ENCODE assay signal across 11 mouse cellular contexts in the genomic region with DNA sequence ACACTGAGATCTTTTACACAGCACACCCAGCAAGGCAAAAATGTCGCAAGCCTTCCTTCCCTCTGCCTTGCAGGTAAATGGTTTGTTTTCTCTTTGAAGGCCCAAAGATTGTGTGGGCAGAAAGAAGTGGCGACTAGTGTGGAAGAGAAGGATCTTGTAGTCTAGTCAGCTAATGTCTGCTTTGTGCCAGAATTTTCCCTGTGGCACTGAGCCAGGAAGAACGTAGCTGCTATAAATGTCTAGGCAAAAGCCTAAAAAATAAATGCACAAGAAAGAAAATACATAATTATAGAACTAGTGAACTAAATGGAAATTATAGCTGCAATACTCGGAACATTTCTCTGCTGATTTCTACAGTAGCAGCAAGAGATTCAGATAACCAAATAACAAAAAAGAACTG.
DNase-seq lines count a peak whose midpoint lies in the region; ATAC-seq and TF ChIP-seq lines count a peak whose summit lies in the region.
"Had no signal": no experiment of that assay in that cellular context is flagged by ENCODE, and none has a peak within 500 bp of the region (broad histone marks: within the 10 kb centered on the region; RNA-seq: fewer than 3 reads in every experiment).

No protein-coding gene starts in this region.

- intact Hi-C loops in left cerebral cortex, postnatal 4 days (cut with DNase I), result no loop called here

- TF ChIP-seq POLR2A in lung, adult 2 months (IDR thresholded peaks at IDR 0.05; ENCODE audit: borderline replicate concordance, extremely low read depth, low read depth, low read length), result no peak

- TF ChIP-seq CTCF in lung, adult 2 months (IDR thresholded peaks at IDR 0.05; ENCODE audit: insufficient read depth, low read length), result no peak

- ATAC-seq in frontal cortex, adult (ENCODE audit: low TSS enrichment), result peak; percentile 70
- ATAC-seq: Patski had no signal

- no peak overlapping the region for H3K4me3 ChIP-seq in lung, adult 2 months (replicated peaks; ENCODE audit: extremely low read depth, low read depth, low read length)

- peaks cover 2% of the 10 kb centered on the region; the same call in 1 of the 2 replicates for H3K4me1 ChIP-seq in lung, adult 2 months (ENCODE audit: control insufficient read depth, insufficient read depth, low read length)

- peak; percentile 27 for DNase-seq in adrenal gland, adult 2 months
- no peak for DNase-seq in adrenal gland, postnatal 4 days (ENCODE audit: low spot score in 2 of 2)
- peak; percentile 63 for DNase-seq in kidney, postnatal 10 days
- DNase-seq in kidney, adult 8-10 months, result no peak
- DNase-seq in left cerebral cortex, postnatal 4 days, result peak; percentile 25
- DNase-seq in lung, adult 2 months, result no peak
- no peak for DNase-seq in thymus, postnatal 10 days (ENCODE audit: low spot score in 2 of 2)
- DNase-seq: cerebellum, adult 18-20 months; lung, postnatal 36 days had no signal

- 51% methylated on average over 4 of the region's 4 CpGs for WGBS in lung, adult 2 months

Comparison
In these comparisons a context has a peak if more than half of its experiments do, and no peak if none do; other contexts are left out.
1. DNase-seq: peak in adrenal gland, adult 2 months (single experiment), kidney, postnatal 10 days (single experiment) and left cerebral cortex, postnatal 4 days (single experiment); none in adrenal gland, postnatal 4 days (0 of 2), kidney, adult 8-10 months (0 of 2), lung, adult 2 months (single experiment) and thymus, postnatal 10 days (0 of 2).